Mouse (Mus musculus) hindbrain, embryonic 10.5 days (tissue): ENCODE data around the gene Itpr2. TPM values are rescaled to one million over a fixed set of nuclear protein-coding genes. Genes with fewer than 3 reads are reported as not detected.

ENCODE experiments used
- DNase-seq: peaks from one replicate; pipeline ENCODE4 v3.0.0-alpha.2; 2017; ENCODE audit warnings: low spot score
- H3K27ac ChIP-seq: fragments of 300-500 bp; sonication (generic); 2 replicates; pipeline ENCODE4 v1.5.1; 2016; ENCODE audit warnings: mild to moderate bottlenecking, moderate library complexity
- H3K27me3 ChIP-seq: fragments of 300-500 bp; sonication (generic); 2 replicates; pipeline ENCODE4 v1.6.1; 2016; ENCODE audit warnings: mild to moderate bottlenecking; ENCODE audit not compliant: poor library complexity, insufficient read depth, severe bottlenecking
- H3K36me3 ChIP-seq: fragments of 300-500 bp; sonication (generic); 2 replicates; pipeline ENCODE4 v1.6.1; 2016; ENCODE audit warnings: mild to moderate bottlenecking, moderate library complexity
- H3K4me1 ChIP-seq: fragments of 300-500 bp; sonication (generic); replicated peaks from 2 replicates; pipeline ENCODE4 v1.6.1; 2016; ENCODE audit warnings: mild to moderate bottlenecking
- H3K4me3 ChIP-seq: fragments of 300-500 bp; sonication (generic); 2 replicates; pipeline ENCODE4 v1.5.1; 2016; ENCODE audit warnings: mild to moderate bottlenecking, moderate library complexity
- H3K9me3 ChIP-seq: fragments of 300-500 bp; sonication (generic); 2 replicates; pipeline ENCODE4 v1.6.1; 2016; ENCODE audit warnings: mild to moderate bottlenecking, moderate library complexity
- WGBS: fragments of 180-500 bp; shearing (Covaris S2); methylation state at CpG from one replicate; pipeline ENCODE4 v1.1.7; 2016; 5-methylcytosine and 5-hydroxymethylcytosine counted together
- polyA plus RNA-seq: library from polyadenylated mRNA; unstranded; fragments of >200 nt; fragmentation: Nextera tagmentation; extraction: Ambion mirVana; gene quantifications from 2 replicates; pipeline ENCODE4 v1.2.1, GENCODE M21; 2016

Itpr2 gene
- polyA plus RNA-seq, 1 experiment from 2014 or later: 5.0 TPM

DNA sequence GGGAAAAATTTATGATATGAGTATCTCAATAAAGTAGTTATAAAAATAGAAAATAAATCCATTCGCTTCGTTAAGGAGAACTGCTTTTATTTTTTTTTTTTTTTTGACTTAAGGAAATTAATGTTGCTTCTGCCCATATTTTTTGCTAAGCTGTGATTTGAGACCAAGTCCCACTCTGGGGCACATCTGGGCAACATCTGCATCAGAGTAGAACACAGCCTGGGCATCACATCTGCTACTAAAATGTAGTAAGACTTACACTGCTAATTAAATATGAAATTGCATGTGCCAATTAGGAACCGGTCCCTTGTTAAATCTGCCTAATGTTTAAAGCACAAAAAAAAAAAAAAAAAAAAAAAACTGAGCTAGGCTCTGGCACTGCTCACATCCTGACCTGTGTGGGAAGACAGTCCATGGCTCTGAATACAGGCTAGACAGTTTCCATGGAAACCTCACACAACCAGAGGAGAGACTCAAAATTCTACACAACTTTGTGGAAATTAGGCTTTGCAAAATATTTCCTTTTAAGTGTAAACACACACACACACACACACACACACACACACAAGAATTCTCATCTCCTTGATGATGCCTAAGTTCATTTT is 247.7 kb downstream of the Itpr2 start:
- Histone ChIP-seq H3K4me1 (no peaks in the 10 kb centered on the region), H3K36me3 (no peaks in the 10 kb centered on the region), H3K27me3 (no peaks in the 10 kb centered on the region), H3K27ac (no peak overlapping the region), H3K4me3 (no peak overlapping the region), H3K9me3 (peaks cover 5% of the 10 kb centered on the region; the same call in 1 of the 2 replicates)
- 77% methylated on average over 3 of the region's 3 CpGs for WGBS
- DNase-seq: no peak

GRCm38 (mm10) chr6:146249096-146249495 is 252.9 kb downstream of the Itpr2 start:
- no peaks in the 10 kb centered on the region for H3K36me3 ChIP-seq
- no peak for DNase-seq
- peaks cover under 1% of the 10 kb centered on the region; the same call in 1 of the 2 replicates for H3K9me3 ChIP-seq
- no peaks in the 10 kb centered on the region for H3K4me1 ChIP-seq
- WGBS: 89% methylated on average over 6 of the region's 6 CpGs
- no peaks in the 10 kb centered on the region for H3K27me3 ChIP-seq
- H3K4me3 ChIP-seq: no peak overlapping the region
- no peak overlapping the region for H3K27ac ChIP-seq

DNA sequence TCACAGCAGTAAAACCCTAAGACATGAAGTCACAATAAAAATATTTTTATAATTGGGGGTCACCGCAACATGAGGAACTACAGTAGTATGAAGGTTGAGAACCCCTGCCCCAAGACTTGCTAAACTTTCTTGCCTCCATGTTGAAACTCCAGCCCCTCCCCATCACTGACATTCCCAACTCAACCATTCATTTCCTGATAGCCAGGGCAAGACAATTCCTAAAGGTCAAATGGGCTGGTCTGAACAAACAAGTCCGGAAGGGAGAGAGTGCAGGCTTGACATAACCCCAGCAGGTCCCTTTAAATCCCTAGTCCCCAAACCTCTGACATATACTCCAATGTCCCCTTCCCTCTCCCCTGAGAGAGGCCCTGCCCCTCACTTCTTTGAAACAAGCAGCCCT is 253.7 kb downstream of the Itpr2 start:
- Histone ChIP-seq H3K4me3 (no peak overlapping the region), H3K27me3 (no peaks in the 10 kb centered on the region), H3K9me3 (peaks cover 5% of the 10 kb centered on the region; the same call in 1 of the 2 replicates), H3K27ac (no peak overlapping the region), H3K4me1 (no peaks in the 10 kb centered on the region), H3K36me3 (no peaks in the 10 kb centered on the region)
- 75% methylated on average over 2 of the region's 2 CpGs for WGBS
- DNase-seq: no peak

GRCm38 (mm10) chr6:146247906-146248305 is 254.1 kb downstream of the Itpr2 start:
- no peaks in the 10 kb centered on the region for H3K27me3 ChIP-seq
- no peaks in the 10 kb centered on the region for H3K36me3 ChIP-seq
- H3K4me1 ChIP-seq: no peaks in the 10 kb centered on the region
- no peak for DNase-seq
- WGBS: 92% methylated on average over 1 of the region's 1 CpGs
- no peak overlapping the region for H3K27ac ChIP-seq
- no peak overlapping the region for H3K4me3 ChIP-seq
- H3K9me3 ChIP-seq: peaks cover 5% of the 10 kb centered on the region; the same call in 1 of the 2 replicates

DNA sequence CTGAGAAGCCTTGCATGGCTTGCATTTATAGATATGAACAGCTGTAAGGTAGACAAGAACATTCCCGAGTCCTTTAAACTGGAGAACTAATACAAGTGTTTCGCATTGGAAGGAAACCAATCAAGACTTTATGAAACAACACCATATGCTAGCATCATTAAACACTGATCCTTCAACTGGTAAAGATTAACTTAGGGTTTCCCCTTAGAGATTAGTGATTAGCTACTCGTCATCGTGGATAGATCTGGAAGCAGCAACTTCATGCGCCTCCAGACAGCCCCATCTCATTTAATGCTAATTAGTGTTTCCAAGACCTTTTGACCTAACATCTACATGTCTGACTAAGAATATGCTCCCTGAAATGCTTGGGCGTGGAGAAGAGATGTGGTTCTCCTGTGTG is 255.7 kb downstream of the Itpr2 start:
- DNase-seq: no peak
- Histone ChIP-seq H3K27me3 (no peaks in the 10 kb centered on the region), H3K9me3 (peaks cover 5% of the 10 kb centered on the region; the same call in 1 of the 2 replicates), H3K36me3 (no peaks in the 10 kb centered on the region), H3K4me3 (no peak overlapping the region), H3K4me1 (no peaks in the 10 kb centered on the region; the same call in 1 of the 2 replicates), H3K27ac (no peak overlapping the region)
- WGBS: 85% methylated on average over 6 of the region's 6 CpGs

GRCm38 (mm10) chr6:146245888-146246287 is 256.1 kb downstream of the Itpr2 start:
- Histone ChIP-seq H3K4me3 (no peak overlapping the region), H3K27ac (no peak overlapping the region), H3K27me3 (no peaks in the 10 kb centered on the region), H3K4me1 (no peaks in the 10 kb centered on the region; the same call in 1 of the 2 replicates), H3K9me3 (peaks cover 5% of the 10 kb centered on the region; the same call in 1 of the 2 replicates), H3K36me3 (no peaks in the 10 kb centered on the region)
- WGBS: 88% methylated on average over 9 of the region's 9 CpGs
- no peak for DNase-seq

DNA sequence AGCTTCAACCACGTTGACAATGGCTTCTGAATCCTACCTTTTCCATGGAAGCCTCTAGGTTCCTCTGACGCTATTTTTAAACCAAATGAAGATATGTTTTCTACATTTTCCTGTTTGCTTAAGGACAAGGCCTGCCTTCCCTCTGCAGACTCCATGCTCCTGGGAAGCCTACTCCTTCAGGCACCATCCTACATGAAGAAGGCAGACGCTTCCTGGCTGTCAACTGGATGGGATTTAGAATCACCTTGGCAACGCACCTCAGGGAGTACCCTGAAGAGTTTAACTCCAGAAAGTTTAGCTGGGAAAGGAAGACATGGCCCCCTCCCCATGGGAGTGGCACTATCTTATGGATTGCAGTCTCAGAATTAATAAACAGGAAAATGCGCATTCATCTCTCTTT is 259.0 kb downstream of the Itpr2 start:
- no peak for DNase-seq
- no peaks in the 10 kb centered on the region for H3K27me3 ChIP-seq

GRCm38 (mm10) chr6:146241336-146241735 is 260.7 kb downstream of the Itpr2 start:
- no peak for DNase-seq
- H3K4me1 ChIP-seq: no peaks in the 10 kb centered on the region; the same call in 1 of the 2 replicates
- H3K9me3 ChIP-seq: peaks cover 5% of the 10 kb centered on the region; the same call in 1 of the 2 replicates
- no peaks in the 10 kb centered on the region for H3K27me3 ChIP-seq
- no peak overlapping the region for H3K4me3 ChIP-seq
- no peak overlapping the region for H3K27ac ChIP-seq
- 89% methylated on average over 3 of the region's 3 CpGs for WGBS
- H3K36me3 ChIP-seq: no peaks in the 10 kb centered on the region

More for the DNA sequence above, 259.0 kb downstream of the Itpr2 start:
- Histone ChIP-seq H3K9me3 (peaks cover 5% of the 10 kb centered on the region; the same call in 1 of the 2 replicates), H3K36me3 (no peaks in the 10 kb centered on the region), H3K4me3 (no peak overlapping the region), H3K4me1 (no peaks in the 10 kb centered on the region; the same call in 1 of the 2 replicates), H3K27ac (no peak overlapping the region)
- 77% methylated on average over 5 of the region's 5 CpGs for WGBS

DNA sequence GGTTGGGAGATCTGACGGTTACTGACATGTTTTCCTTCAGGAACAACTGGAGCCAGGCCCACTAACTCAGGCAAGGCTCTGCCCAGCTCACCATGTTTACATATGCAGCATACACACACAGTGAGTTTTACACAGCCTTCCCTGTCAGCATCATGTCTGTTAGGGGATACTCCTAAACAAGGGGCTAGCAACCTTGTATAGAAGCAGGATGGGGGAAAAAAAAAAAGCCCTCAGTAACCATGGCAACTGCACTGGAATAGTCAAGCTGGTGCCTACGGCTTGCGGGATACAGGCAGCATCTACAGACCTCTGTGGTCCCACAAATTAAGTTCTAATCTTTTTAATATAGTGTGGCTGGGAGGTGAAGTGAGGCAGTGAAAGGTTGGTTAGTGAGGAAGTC is 266.9 kb downstream of the Itpr2 start:
- Histone ChIP-seq H3K27me3 (no peaks in the 10 kb centered on the region), H3K4me1 (no peaks in the 10 kb centered on the region; the same call in 1 of the 2 replicates), H3K4me3 (no peak overlapping the region), H3K27ac (no peak overlapping the region), H3K36me3 (no peaks in the 10 kb centered on the region), H3K9me3 (no peaks in the 10 kb centered on the region)
- WGBS: 71% methylated on average over 3 of the region's 3 CpGs
- DNase-seq: no peak

GRCm38 (mm10) chr6:146234417-146234816 is 267.6 kb downstream of the Itpr2 start:
- H3K4me1 ChIP-seq: no peaks in the 10 kb centered on the region; the same call in 1 of the 2 replicates
- 96% methylated on average over 1 of the region's 1 CpGs for WGBS
- H3K27me3 ChIP-seq: no peaks in the 10 kb centered on the region
- H3K27ac ChIP-seq: no peak overlapping the region
- no peaks in the 10 kb centered on the region for H3K9me3 ChIP-seq
- H3K4me3 ChIP-seq: no peak overlapping the region
- H3K36me3 ChIP-seq: no peaks in the 10 kb centered on the region
- DNase-seq: no peak

DNA sequence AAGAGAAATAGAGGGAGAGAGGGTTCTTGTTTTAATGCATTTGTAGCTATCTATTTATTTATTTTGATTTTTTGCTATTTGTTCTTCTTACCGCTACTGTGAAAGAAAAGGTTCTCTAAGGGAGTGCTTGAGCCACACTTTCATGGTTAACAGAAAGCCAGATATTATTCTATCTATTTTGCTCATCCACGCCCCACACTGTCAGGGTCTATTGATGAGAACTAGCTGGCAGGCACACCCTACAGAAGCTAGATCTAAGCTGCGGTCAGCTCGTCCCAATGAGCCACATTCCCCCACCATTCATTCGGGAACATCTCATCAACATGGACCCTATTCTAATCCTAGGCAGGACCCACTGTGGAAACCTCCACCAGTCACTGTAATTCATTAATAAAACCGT is 271.1 kb downstream of the Itpr2 start:
- Histone ChIP-seq H3K4me3 (no peak overlapping the region), H3K4me1 (no peaks in the 10 kb centered on the region; the same call in 1 of the 2 replicates), H3K36me3 (no peaks in the 10 kb centered on the region), H3K9me3 (no peaks in the 10 kb centered on the region), H3K27ac (no peak overlapping the region), H3K27me3 (no peaks in the 10 kb centered on the region)
- 94% methylated on average over 6 of the region's 6 CpGs for WGBS
- no peak for DNase-seq

DNA sequence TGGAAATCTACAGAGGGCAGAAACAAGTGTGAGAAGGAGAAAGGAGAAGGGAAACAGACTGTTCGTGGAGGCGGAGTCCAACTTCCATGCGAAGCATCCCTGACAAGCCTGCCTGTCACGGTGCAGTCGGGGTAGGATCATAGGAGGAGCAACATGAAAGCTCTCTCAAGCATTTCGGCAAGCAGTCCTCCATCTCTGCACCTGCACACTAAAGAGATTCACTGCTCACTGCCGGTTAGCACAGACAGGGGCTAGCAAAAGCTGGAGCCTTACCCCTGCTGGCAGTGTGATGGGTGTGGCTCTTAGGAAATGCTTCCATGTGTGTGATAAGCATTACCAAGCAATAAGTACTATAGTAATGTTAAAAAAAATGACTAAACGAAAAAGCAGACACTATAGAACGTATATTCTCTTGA is 271.6 kb downstream of the Itpr2 start:
- H3K9me3 ChIP-seq: no peaks in the 10 kb centered on the region
- H3K4me3 ChIP-seq: no peak overlapping the region
- no peaks in the 10 kb centered on the region for H3K27me3 ChIP-seq
- DNase-seq: no peak
- no peaks in the 10 kb centered on the region; the same call in 1 of the 2 replicates for H3K4me1 ChIP-seq
- no peaks in the 10 kb centered on the region for H3K36me3 ChIP-seq
- H3K27ac ChIP-seq: no peak overlapping the region
- WGBS: 69% methylated on average over 9 of the region's 9 CpGs

GRCm38 (mm10) chr6:146229967-146230366 is 272.1 kb downstream of the Itpr2 start:
- Histone ChIP-seq H3K9me3 (no peaks in the 10 kb centered on the region), H3K4me1 (no peaks in the 10 kb centered on the region; the same call in 1 of the 2 replicates), H3K4me3 (no peak overlapping the region), H3K36me3 (no peaks in the 10 kb centered on the region), H3K27me3 (no peaks in the 10 kb centered on the region), H3K27ac (no peak overlapping the region)
- no peak for DNase-seq
- WGBS: 95% methylated on average over 2 of the region's 2 CpGs
